Mouse (Mus musculus) right cerebral cortex, postnatal 25 days (tissue): ENCODE results near the gene Bod1.

Experiments
- DNase-seq: peaks from one replicate; pipeline ENCODE4 v3.0.0; 2022

The Bod1 gene

GRCm38 (mm10) chr11:31671354-31672169, at the start of gene Bod1:
Bod1 (minus strand) TSS chr11:31671885.
- peak; percentile 93 for DNase-seq

GRCm38 (mm10) chr11:31719090-31719489, 47.4 kb upstream of the Bod1 start:
- DNase-seq = no peak

GRCm38 (mm10) chr11:31717926-31718735, 46.4 kb upstream of the Bod1 start:
- DNase-seq = no peak

GRCm38 (mm10) chr11:31713641-31714121, 42.0 kb upstream of the Bod1 start:
- peak; percentile 52 for DNase-seq

GRCm38 (mm10) chr11:31713116-31713515, 41.4 kb upstream of the Bod1 start:
- no peak for DNase-seq

GRCm38 (mm10) chr11:31707771-31708170, 36.1 kb upstream of the Bod1 start:
- DNase-seq = no peak

- DNase-seq = peak; percentile 62
Measured at GRCm38 (mm10) chr11:31703173-31703572, 31.5 kb upstream of the Bod1 start.

GRCm38 (mm10) chr11:31701901-31702300, 30.2 kb upstream of the Bod1 start:
- no peak for DNase-seq

GRCm38 (mm10) chr11:31699502-31699901, 27.8 kb upstream of the Bod1 start:
- DNase-seq = no peak

- peak; percentile 78 for DNase-seq
Measured at GRCm38 (mm10) chr11:31694801-31695200, 23.1 kb upstream of the Bod1 start.

GRCm38 (mm10) chr11:31694109-31694508, 22.4 kb upstream of the Bod1 start:
- no peak for DNase-seq

- no peak for DNase-seq
Measured at GRCm38 (mm10) chr11:31693322-31693721, 21.6 kb upstream of the Bod1 start.

- DNase-seq = no peak
Measured at GRCm38 (mm10) chr11:31688956-31689355, 17.3 kb upstream of the Bod1 start.

GRCm38 (mm10) chr11:31684913-31685567, 13.4 kb upstream of the Bod1 start:
- DNase-seq = no peak

GRCm38 (mm10) chr11:31684126-31684525, 12.4 kb upstream of the Bod1 start:
- peak; percentile 57 for DNase-seq

- DNase-seq = no peak
Measured at GRCm38 (mm10) chr11:31679840-31680381, 8.2 kb upstream of the Bod1 start.

GRCm38 (mm10) chr11:31677309-31677708, 5.6 kb upstream of the Bod1 start:
- DNase-seq = no peak

GRCm38 (mm10) chr11:31676661-31677252, 5.1 kb upstream of the Bod1 start:
- DNase-seq = no peak

GRCm38 (mm10) chr11:31675430-31675829, 3.7 kb upstream of the Bod1 start:
- no peak for DNase-seq

- DNase-seq = no peak
Measured at GRCm38 (mm10) chr11:31672170-31672563, 482 bp upstream of the Bod1 start.

GRCm38 (mm10) chr11:31670468-31670921, 1.2 kb downstream of the Bod1 start:
- DNase-seq = no peak

- no peak for DNase-seq
Measured at GRCm38 (mm10) chr11:31669172-31669869, 2.4 kb downstream of the Bod1 start.
